Comparison of ENCODE assay signal across 9 mouse cellular contexts in the genomic region with DNA sequence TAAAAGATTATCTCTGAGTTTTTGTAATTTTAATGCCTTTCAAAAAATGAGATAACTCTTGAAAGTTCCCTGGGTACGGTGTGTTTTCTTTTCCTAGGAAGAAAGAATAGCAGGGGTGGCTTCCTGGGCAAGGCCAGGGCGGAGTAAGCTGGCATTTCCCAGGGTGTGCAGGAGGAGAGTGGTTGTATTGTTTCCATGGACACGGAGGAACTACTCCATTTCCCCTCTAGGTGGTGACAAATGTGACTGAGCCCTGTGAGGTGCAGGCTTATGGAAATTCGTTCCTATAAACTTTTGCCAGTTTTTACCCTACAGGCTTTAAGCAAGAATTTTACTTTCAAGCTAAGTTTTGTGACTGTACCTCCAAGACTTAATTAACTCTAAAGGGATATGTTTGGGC. TPM values are rescaled to one million over a fixed set of nuclear protein-coding genes. Genes with fewer than 3 reads are reported as not detected.
DNase-seq lines count a peak whose midpoint lies in the region; ATAC-seq lines count a peak whose summit lies in the region.
"Had no signal": no experiment of that assay in that cellular context is flagged by ENCODE, and none has a peak within 500 bp of the region (broad histone marks: within the 10 kb centered on the region; RNA-seq: fewer than 3 reads in every experiment).

No protein-coding gene starts in this region.

- H3K9me3 ChIP-seq in forebrain, embryonic 11.5 days (ENCODE audit: control insufficient read depth, low read length), result no peaks in the 10 kb centered on the region
- H3K9me3 ChIP-seq in forebrain, embryonic 10.5 days, result no peaks in the 10 kb centered on the region
- H3K9me3 ChIP-seq in intestine, embryonic 15.5 days, result no peaks in the 10 kb centered on the region
- H3K9me3 ChIP-seq in limb, embryonic 12.5 days, result no peaks in the 10 kb centered on the region

- no peak overlapping the region for H3K4me2 ChIP-seq in forebrain, embryonic 11.5 days (ENCODE audit: low read depth, low read length, severe bottlenecking)
- H3K4me2 ChIP-seq in intestine, embryonic 15.5 days (replicated peaks), result no peak overlapping the region
- no peak overlapping the region for H3K4me2 ChIP-seq in limb, embryonic 12.5 days

- H3K36me3 ChIP-seq in forebrain, embryonic 11.5 days (ENCODE audit: control insufficient read depth, insufficient read depth, low read length), result no peaks in the 10 kb centered on the region
- no peaks in the 10 kb centered on the region for H3K36me3 ChIP-seq in forebrain, embryonic 10.5 days (replicated peaks)
- H3K36me3 ChIP-seq in intestine, embryonic 15.5 days, result no peaks in the 10 kb centered on the region
- H3K36me3 ChIP-seq in limb, embryonic 12.5 days, result no peaks in the 10 kb centered on the region

- no peaks in the 10 kb centered on the region for H3K27me3 ChIP-seq in forebrain, embryonic 11.5 days (ENCODE audit: control insufficient read depth, insufficient read depth, low read length)
- H3K27me3 ChIP-seq in forebrain, embryonic 10.5 days (ENCODE audit: poor library complexity, severe bottlenecking), result no peaks in the 10 kb centered on the region
- H3K27me3 ChIP-seq in intestine, embryonic 15.5 days (replicated peaks), result no peaks in the 10 kb centered on the region
- no peaks in the 10 kb centered on the region for H3K27me3 ChIP-seq in limb, embryonic 12.5 days

- H3K4me1 ChIP-seq in forebrain, embryonic 11.5 days (replicated peaks; ENCODE audit: control insufficient read depth, insufficient read depth, low read length), result peaks cover 4% of the 10 kb centered on the region
- H3K4me1 ChIP-seq in forebrain, embryonic 10.5 days, result peaks cover 24% of the 10 kb centered on the region
- 0 out of 2 replicates have a peak, but pooled peaks cover 5% of the 10 kb centered on the region for H3K4me1 ChIP-seq in intestine, embryonic 15.5 days (replicated peaks)
- H3K4me1 ChIP-seq in limb, embryonic 12.5 days (replicated peaks), result peaks cover 5% of the 10 kb centered on the region

- H3K4me3 ChIP-seq in forebrain, embryonic 11.5 days (ENCODE audit: low read depth, low read length), result no peak overlapping the region
- H3K4me3 ChIP-seq in forebrain, embryonic 10.5 days, result no peak overlapping the region
- no peak overlapping the region for H3K4me3 ChIP-seq in intestine, embryonic 15.5 days (replicated peaks)
- no peak overlapping the region for H3K4me3 ChIP-seq in limb, embryonic 12.5 days (replicated peaks)

- no peak overlapping the region for H3K9ac ChIP-seq in forebrain, embryonic 11.5 days (ENCODE audit: low read length)
- H3K9ac ChIP-seq in intestine, embryonic 15.5 days, result no peak overlapping the region
- H3K9ac ChIP-seq in limb, embryonic 12.5 days (replicated peaks), result no peak overlapping the region

- peak; percentile 85 for ATAC-seq in forebrain, embryonic 11.5 days (replicated peaks; ENCODE audit: low FRiP score)
- peak; percentile 88 for ATAC-seq in intestine, embryonic 15.5 days
- peak; percentile 75 for ATAC-seq in limb, embryonic 12.5 days (ENCODE audit: insufficient number of reproducible peaks, insufficient read depth, low FRiP score, low TSS enrichment, low read depth)

- H3K27ac ChIP-seq in forebrain, embryonic 11.5 days (ENCODE audit: low read depth, low read length), result no peak overlapping the region
- no peak overlapping the region for H3K27ac ChIP-seq in forebrain, embryonic 10.5 days
- H3K27ac ChIP-seq in intestine, embryonic 15.5 days, result no peak overlapping the region
- no peak overlapping the region for H3K27ac ChIP-seq in limb, embryonic 12.5 days

- WGBS in forebrain, embryonic 11.5 days, result 30% methylated on average over 4 of the region's 4 CpGs
- WGBS in forebrain, embryonic 10.5 days, result 39% methylated on average over 4 of the region's 4 CpGs
- WGBS in intestine, embryonic 15.5 days, result 33% methylated on average over 4 of the region's 4 CpGs
- WGBS in limb, embryonic 12.5 days, result 39% methylated on average over 4 of the region's 4 CpGs

- DNase-seq in forebrain, embryonic 11.5 days (ENCODE audit: low spot score), result no peak
- DNase-seq in forebrain, embryonic 10.5 days (ENCODE audit: extremely low spot score, low spot score), result no peak
- peak; percentile 51 for DNase-seq in adrenal gland, postnatal 25 days
- peak; percentile 13 for DNase-seq in gastrocnemius, postnatal 10 days
- DNase-seq in retina, embryonic 14.5 days (ENCODE audit: low spot score), result peak; percentile 66
- no peak for DNase-seq in spleen, adult 18-20 months

RNA-seq across cellular contexts. Expression of gene 4930455H04Rik, which starts 1.8 kb away (rescaled TPM):
- polyA plus RNA-seq in forebrain, embryonic 11.5 days (2014; fragmentation: Nextera tagmentation; extraction: Ambion mirVana), result not detected in 2 replicates
- polyA plus RNA-seq in forebrain, embryonic 10.5 days (2016; fragmentation: Nextera tagmentation; extraction: Ambion mirVana), result not detected in 2 replicates
- not detected in 2 replicates for total RNA-seq in adrenal gland, postnatal 25 days (2021)
- total RNA-seq in gastrocnemius, postnatal 10 days (2021), result under 1 TPM in 1 of 2 experiments, not detected in 1; 0.16 TPM
- polyA plus RNA-seq in intestine, embryonic 15.5 days (2015; fragmentation: Nextera tagmentation; extraction: Ambion mirVana), result not detected in 2 replicates
- polyA plus RNA-seq in limb, embryonic 12.5 days (2016; fragmentation: Nextera tagmentation; extraction: Ambion mirVana), result not detected in 2 replicates
- total RNA-seq: ES-E14 had no signal

RNA-seq across cellular contexts. Expression of gene Palmd, which starts 2.6 kb away (rescaled TPM):
- 5.3 and 6.6 TPM in 2 replicates for polyA plus RNA-seq in forebrain, embryonic 11.5 days (2014; fragmentation: Nextera tagmentation; extraction: Ambion mirVana)
- polyA plus RNA-seq in forebrain, embryonic 10.5 days (2016; fragmentation: Nextera tagmentation; extraction: Ambion mirVana), result 1.0 and 1.7 TPM in 2 replicates
- total RNA-seq in adrenal gland, postnatal 25 days (2021), result 56.5 and 66.8 TPM in 2 replicates
- 10 to 100 TPM; 31.0 to 39.0 TPM for total RNA-seq in gastrocnemius, postnatal 10 days (2021)
- polyA plus RNA-seq in intestine, embryonic 15.5 days (2015; fragmentation: Nextera tagmentation; extraction: Ambion mirVana), result 2.9 and 3.2 TPM in 2 replicates
- polyA plus RNA-seq in limb, embryonic 12.5 days (2016; fragmentation: Nextera tagmentation; extraction: Ambion mirVana), result 8.0 and 8.8 TPM in 2 replicates

Comparison
In these comparisons a context has a peak if more than half of its experiments do, and no peak if none do; other contexts are left out.
1. DNase-seq: peak in adrenal gland, postnatal 25 days (single experiment), gastrocnemius, postnatal 10 days (single experiment) and retina, embryonic 14.5 days (single experiment); none in forebrain, embryonic 11.5 days (single experiment), forebrain, embryonic 10.5 days (single experiment) and spleen, adult 18-20 months (0 of 2).
2. Peak in every context shown above with its lines, with median percentiles within 50 percentile points of each other: ATAC-seq.